Mouse (Mus musculus): Measurements from ENCODE around the gene Plekha4. TPM values are rescaled to one million over a fixed set of nuclear protein-coding genes. Genes with fewer than 3 reads are reported as not detected.

The Plekha4 gene
- polyA plus RNA-seq, 1 experiment from 2014 or later, result 0.78 TPM

DNA sequence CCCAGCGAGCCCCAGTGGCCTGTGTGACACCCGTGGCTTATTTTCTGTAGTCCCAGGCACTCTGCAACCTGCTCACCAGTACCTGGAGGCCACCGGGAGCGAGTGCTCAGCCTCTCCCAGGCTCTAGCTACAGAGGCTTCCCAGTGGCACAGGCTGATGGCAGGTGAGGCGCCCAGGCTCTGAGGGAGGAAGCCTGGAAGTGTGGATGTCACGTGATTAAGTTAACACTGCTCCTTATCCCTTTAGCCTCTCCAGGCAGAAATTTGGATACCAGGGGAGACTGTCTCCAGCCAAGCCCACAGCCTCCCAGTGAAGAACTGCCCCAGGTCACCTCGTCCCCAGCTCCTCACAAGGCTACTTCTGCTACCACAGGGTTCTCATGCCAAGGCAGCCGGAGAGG is 27.4 kb downstream of the Plekha4 start:
- Histone ChIP-seq H3K27me3 (ENCODE audit: low read depth, poor library complexity, severe bottlenecking) (no peaks in the 10 kb centered on the region), H3K27ac (replicated peaks) (no peak overlapping the region), H3K9me3 (replicated peaks) (no peaks in the 10 kb centered on the region), H3K36me3 (no peaks in the 10 kb centered on the region), H3K4me3 (no peak overlapping the region), H3K4me1 (peaks cover 7% of the 10 kb centered on the region; the same call in 1 of the 2 replicates)
- no peak for DNase-seq (ENCODE audit: low spot score)
- WGBS, result 67% methylated on average over 8 of the region's 8 CpGs

DNA sequence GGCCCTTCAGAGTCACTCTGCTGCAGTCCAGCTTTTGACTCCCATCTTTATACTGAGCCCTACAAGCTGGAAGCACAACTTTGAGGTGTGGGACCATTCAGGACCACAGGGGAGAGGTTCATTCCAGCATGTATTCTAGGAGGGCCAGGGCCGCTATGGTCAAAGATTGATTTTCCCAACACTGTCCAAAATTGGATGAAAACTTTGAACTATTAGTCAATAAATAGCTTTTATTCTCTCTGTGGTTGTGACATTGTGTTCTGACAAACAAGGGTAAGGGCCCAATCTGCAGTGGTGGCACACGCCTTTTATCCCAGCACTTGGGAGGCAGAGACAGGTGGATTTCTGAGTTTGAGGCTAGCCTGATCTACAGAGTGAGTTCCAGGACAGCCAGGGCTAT is 27.9 kb downstream of the Plekha4 start:
- Histone ChIP-seq H3K27me3 (ENCODE audit: low read depth, poor library complexity, severe bottlenecking) (no peaks in the 10 kb centered on the region), H3K27ac (replicated peaks) (no peak overlapping the region), H3K4me1 (peaks cover 7% of the 10 kb centered on the region; the same call in 1 of the 2 replicates), H3K9me3 (replicated peaks) (no peaks in the 10 kb centered on the region), H3K4me3 (no peak overlapping the region), H3K36me3 (no peaks in the 10 kb centered on the region)
- DNase-seq (ENCODE audit: low spot score), result no peak
- WGBS, result 93% methylated on average over 2 of the region's 2 CpGs

DNA sequence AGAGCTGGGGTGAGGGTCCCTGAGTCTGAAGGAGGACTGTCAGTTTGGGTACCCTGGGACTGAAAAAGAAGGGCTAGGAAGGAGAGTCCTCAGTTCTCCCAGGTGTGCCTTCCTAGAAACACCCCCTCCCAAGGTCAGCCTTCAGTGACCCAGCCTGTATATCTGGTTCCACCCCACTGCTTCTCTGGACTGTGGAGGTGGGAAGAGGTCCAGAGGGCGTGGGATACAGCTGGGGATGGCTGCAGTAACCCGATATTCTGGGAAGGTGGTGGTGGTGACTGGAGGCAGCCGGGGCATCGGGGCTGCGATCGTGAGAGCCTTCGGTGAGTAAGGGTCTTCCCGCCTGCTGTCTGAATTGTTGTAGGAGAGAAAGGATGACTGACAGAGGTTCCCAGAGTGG is 28.6 kb downstream of the Plekha4 start, which contains the start of gene Hsd17b14:
Gene Hsd17b14 (plus strand): TSS at position 150 of the 400 bp plus-strand sequence.
- Histone ChIP-seq H3K4me3 (no peak within 1 kb of the TSS), H3K27ac (replicated peaks) (no peak within 1 kb of the TSS), H3K9me3 (replicated peaks) (no peaks in the 10 kb centered on the region), H3K4me1 (peaks cover 7% of the 10 kb centered on the region; the same call in 1 of the 2 replicates), H3K36me3 (no peaks in the 10 kb centered on the region), H3K27me3 (ENCODE audit: low read depth, poor library complexity, severe bottlenecking) (no peaks in the 10 kb centered on the region)
- DNase-seq (ENCODE audit: low spot score), result no peak
- 43% methylated on average over 8 of the region's 8 CpGs for WGBS

DNA sequence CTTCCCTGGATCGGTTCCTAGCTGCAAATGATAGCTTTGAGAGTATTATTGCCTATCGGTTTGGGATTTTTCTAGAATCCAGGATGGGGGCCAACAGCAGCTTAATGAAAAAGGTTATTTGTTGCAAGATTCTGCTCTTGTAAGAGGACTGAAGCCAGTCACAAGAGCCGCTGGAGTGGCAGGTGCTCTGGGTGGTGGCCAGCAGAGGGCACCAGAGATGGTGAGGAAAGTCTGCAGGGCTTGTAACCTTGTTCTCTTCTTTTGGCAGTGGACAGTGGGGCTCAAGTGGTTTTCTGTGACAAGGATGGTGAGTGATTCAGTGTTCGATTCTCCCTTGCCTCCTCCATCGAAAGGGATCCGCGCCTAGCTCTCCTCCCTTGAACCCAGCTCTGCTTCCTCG is 29.7 kb downstream of the Plekha4 start:
- Histone ChIP-seq H3K4me3 (no peak overlapping the region), H3K9me3 (replicated peaks) (no peaks in the 10 kb centered on the region), H3K36me3 (no peaks in the 10 kb centered on the region), H3K27ac (replicated peaks) (0 out of 2 replicates have a peak overlapping the region, but pooled peaks have one; percentile 19), H3K4me1 (peaks cover 9% of the 10 kb centered on the region), H3K27me3 (ENCODE audit: low read depth, poor library complexity, severe bottlenecking) (no peaks in the 10 kb centered on the region)
- 20% methylated on average over 8 of the region's 8 CpGs for WGBS
- DNase-seq (ENCODE audit: low spot score), result peak; percentile 83

DNA sequence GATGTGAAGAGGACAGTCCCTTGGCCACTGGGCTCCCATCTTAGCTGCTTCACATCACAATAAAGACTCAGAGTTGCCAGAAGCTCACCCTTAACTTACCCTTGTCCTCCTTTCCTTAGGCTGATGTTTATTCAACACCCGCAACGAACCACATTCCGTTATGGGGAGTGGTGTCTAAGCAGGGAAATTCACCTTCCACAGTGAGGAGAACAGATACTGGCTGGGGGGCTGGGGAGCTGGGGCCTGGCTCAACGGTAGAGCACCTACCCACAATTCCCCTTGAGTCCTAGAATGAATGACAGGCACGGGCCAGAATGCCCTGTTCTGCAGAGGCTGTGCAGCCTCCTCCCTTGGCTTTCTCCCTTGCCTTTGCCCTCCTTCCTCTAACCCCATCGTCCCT is 32.8 kb downstream of the Plekha4 start:
- Histone ChIP-seq H3K27ac (replicated peaks) (no peak overlapping the region), H3K4me1 (peaks cover 23% of the 10 kb centered on the region), H3K36me3 (no peaks in the 10 kb centered on the region), H3K4me3 (no peak overlapping the region), H3K27me3 (ENCODE audit: low read depth, poor library complexity, severe bottlenecking) (no peaks in the 10 kb centered on the region), H3K9me3 (replicated peaks) (no peaks in the 10 kb centered on the region)
- WGBS, result 72% methylated on average over 6 of the region's 6 CpGs
- no peak for DNase-seq (ENCODE audit: low spot score)

DNA sequence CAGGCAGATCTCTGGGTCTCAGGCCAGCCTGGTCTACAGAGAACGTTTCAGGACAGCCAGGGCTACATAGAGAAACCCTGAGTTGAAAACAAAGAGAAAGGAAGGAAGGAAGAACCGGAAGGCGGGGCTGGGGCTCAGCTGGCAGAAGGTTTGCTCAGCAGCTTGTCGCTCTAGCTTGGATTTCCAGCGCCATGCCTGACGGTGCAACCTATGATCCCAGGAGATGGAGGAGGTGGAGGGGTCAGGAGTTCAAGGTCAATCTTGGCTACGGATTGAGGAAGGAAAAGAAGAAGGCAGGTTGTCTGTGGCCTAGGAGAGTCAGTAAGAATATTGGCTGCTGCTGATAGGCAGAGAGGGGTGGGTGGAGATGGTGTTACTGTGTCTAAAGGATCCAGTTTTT is 34.1 kb downstream of the Plekha4 start:
- no peak for DNase-seq (ENCODE audit: low spot score)
- Histone ChIP-seq H3K4me3 (no peak overlapping the region), H3K27ac (replicated peaks) (no peak overlapping the region), H3K36me3 (no peaks in the 10 kb centered on the region), H3K4me1 (peaks cover 18% of the 10 kb centered on the region), H3K27me3 (ENCODE audit: low read depth, poor library complexity, severe bottlenecking) (no peaks in the 10 kb centered on the region), H3K9me3 (replicated peaks) (no peaks in the 10 kb centered on the region)
- 85% methylated on average over 7 of the region's 7 CpGs for WGBS

DNA sequence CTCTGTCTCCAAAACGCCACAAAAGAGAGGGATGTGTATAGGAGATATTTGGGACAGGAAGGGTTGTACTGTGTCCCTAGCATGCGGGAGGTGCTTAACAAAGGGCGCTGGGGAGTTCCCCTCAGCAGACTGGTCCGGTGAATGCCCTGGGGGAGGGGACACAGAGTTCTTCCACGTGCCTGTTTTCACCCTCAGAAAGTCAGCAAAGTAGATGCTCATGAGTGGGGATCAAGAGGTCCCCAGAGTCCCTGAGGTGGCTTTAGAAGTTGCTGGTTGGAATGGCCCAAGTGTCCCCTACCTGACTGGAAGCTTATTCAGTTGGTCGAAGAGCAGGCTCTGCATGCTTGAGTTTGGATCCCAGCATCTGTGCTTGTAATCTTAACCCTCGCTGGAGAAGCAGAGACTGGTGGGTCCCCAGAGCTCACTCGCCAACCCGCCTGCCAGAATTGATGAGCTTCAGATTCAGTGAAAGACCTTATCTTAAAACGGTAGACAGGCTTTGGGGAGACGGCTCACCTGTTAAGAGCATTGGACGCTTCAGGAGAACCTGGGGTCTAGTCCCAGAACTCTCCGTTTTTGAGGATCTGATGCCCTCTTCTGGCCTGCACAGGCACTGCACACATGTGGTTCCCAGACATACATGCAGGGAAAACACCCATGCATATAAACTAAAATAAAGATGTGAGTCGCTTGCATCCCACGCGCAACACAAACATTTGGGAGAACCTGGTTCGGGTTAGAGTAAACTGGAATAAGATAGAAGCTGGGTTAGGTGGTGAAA is 34.9 kb downstream of the Plekha4 start:
- DNase-seq (ENCODE audit: low spot score), result peak; percentile 73
- Histone ChIP-seq H3K4me3 (no peak overlapping the region), H3K36me3 (no peaks in the 10 kb centered on the region), H3K9me3 (replicated peaks) (no peaks in the 10 kb centered on the region), H3K4me1 (peaks cover 17% of the 10 kb centered on the region), H3K27ac (replicated peaks) (no peak overlapping the region), H3K27me3 (ENCODE audit: low read depth, poor library complexity, severe bottlenecking) (no peaks in the 10 kb centered on the region)
- WGBS, result 34% methylated on average over 17 of the region's 17 CpGs

DNA sequence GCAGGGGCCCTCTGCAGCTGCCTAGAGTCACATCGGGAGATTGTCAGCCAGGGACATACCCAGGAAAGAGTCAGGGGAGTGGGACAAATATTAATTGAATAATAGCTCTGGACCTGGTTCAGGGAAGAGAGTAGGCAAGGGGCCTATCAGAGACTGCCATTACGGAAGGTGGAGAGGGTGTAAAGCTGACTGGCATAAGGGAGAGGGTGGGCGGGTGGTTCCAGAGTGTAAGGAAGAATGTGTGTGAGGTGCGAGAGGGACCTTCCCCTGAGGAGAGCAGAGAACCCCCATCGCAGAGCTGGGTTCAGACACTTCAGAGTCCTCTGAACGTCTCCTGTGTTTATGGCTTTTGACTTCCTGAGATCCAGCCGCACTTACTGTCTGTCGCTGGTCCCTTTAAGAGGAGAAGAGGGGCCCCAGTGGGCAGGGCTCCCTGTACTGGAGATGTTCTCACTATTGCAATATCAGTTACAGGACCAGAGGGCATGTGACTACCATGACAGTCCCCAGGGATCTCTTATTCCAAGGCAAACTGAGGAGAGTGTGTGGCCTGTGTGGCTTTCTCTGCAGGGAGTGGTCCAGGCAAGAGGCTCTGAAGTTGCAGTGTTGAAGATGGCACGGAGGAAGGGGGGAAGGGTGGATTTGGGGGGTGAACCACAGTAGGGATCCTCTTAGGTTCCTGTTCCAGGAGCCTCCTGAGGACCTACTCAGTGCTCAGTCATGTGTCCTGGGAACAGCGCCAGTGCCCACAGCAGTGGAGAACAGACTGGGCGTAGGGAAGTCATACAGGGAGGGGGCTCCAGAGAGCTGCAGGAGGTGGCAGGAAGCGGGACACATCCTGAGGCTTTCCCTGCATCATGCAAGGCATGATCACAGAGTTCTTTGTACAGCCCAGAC is 35.7 kb downstream of the Plekha4 start:
- Histone ChIP-seq H3K27ac (replicated peaks) (no peak overlapping the region), H3K4me1 (peaks cover 16% of the 10 kb centered on the region), H3K36me3 (no peaks in the 10 kb centered on the region), H3K9me3 (replicated peaks) (no peaks in the 10 kb centered on the region), H3K4me3 (no peak overlapping the region), H3K27me3 (ENCODE audit: low read depth, poor library complexity, severe bottlenecking) (no peaks in the 10 kb centered on the region)
- WGBS, result 62% methylated on average over 12 of the region's 12 CpGs
- no peak for DNase-seq (ENCODE audit: low spot score)

DNA sequence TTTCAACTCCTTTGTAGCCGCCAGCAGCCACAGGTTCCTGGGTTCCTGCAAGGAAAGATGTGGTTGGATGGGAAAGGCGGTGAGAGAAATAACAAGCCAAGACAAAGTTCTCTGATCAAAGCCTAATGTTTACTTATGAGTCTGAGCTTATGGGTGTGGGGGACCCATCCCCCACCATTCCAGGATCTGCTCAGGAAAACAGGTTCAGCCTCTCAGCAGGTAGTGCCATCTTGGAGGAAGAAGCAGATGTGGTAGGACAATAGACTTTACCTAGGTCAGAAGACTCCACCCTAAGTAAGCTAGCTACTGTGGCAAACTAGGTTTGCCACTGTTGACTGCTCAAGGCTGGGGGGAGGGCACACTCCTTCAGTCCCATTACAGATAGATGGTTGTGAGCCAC is 38.7 kb downstream of the Plekha4 start:
- 84% methylated on average over 2 of the region's 2 CpGs for WGBS
- H3K27me3 ChIP-seq (ENCODE audit: low read depth, poor library complexity, severe bottlenecking), result no peaks in the 10 kb centered on the region
- no peak overlapping the region for H3K27ac ChIP-seq (replicated peaks)
- no peaks in the 10 kb centered on the region for H3K36me3 ChIP-seq
- no peak overlapping the region for H3K4me3 ChIP-seq
- no peak for DNase-seq (ENCODE audit: low spot score)
- peaks cover 36% of the 10 kb centered on the region for H3K4me1 ChIP-seq
- no peaks in the 10 kb centered on the region for H3K9me3 ChIP-seq (replicated peaks)

DNA sequence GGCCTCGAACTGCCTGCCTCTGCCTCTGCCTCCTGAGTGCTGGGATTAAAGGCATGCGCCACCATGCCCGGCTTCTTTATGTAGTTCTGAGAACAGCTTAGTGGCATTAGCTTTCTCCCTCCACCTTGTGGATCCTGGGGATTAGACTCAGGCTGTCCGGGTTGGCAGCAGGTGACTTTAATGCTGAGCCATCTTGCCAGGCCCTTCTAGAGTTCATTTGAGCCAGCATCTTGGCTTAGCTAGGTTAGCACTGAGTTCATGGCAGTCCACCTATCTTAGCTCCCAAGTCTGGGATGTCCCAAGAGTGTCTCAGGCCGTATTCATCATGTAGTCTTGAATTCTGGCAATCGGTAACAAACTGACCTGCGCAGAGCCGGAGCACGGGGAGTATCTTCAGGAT is 39.3 kb downstream of the Plekha4 start:
- no peak for DNase-seq (ENCODE audit: low spot score)
- Histone ChIP-seq H3K27me3 (ENCODE audit: low read depth, poor library complexity, severe bottlenecking) (no peaks in the 10 kb centered on the region), H3K4me3 (no peak overlapping the region), H3K27ac (replicated peaks) (no peak overlapping the region), H3K4me1 (peaks cover 42% of the 10 kb centered on the region), H3K9me3 (replicated peaks) (no peaks in the 10 kb centered on the region), H3K36me3 (no peaks in the 10 kb centered on the region)
- 89% methylated on average over 9 of the region's 9 CpGs for WGBS

DNA sequence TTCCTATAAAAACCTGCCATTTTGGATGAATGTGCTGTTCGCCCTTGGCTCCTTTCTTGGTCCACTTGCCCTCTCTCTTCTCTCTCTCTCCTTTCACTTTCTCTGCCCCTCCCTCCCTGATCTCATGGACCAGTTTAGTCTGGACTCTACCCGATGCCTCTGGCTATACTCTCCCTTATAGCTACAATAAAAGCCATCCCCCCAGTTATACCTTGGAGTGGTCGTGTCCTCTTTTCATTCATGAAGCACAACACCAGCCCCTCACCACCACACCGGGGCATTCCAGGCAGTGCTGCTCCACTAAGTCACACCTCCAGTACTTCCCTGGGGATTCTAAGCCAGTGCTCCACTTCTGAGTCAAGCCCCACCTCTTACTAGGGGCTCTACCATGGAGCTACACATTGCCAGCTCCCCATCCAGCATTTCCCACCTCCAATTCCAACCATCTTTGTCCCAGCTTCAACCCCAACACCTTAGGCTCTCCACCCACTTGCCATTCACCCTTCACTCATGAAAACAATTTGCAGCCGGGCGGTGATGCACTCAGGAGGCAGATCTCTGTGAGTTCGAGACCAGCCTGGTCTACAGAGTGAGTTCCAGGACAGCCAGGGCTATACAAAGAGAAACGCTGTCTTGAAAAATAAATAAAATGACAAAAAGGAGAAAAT is 41.1 kb downstream of the Plekha4 start:
- Histone ChIP-seq H3K9me3 (replicated peaks) (no peaks in the 10 kb centered on the region), H3K27ac (replicated peaks) (peak overlapping the region; percentile 84), H3K27me3 (ENCODE audit: low read depth, poor library complexity, severe bottlenecking) (no peaks in the 10 kb centered on the region), H3K4me1 (peaks cover 45% of the 10 kb centered on the region), H3K36me3 (no peaks in the 10 kb centered on the region), H3K4me3 (peak overlapping the region; percentile 64)
- no peak for DNase-seq (ENCODE audit: low spot score)
- WGBS, result 78% methylated on average over 8 of the region's 8 CpGs

DNA sequence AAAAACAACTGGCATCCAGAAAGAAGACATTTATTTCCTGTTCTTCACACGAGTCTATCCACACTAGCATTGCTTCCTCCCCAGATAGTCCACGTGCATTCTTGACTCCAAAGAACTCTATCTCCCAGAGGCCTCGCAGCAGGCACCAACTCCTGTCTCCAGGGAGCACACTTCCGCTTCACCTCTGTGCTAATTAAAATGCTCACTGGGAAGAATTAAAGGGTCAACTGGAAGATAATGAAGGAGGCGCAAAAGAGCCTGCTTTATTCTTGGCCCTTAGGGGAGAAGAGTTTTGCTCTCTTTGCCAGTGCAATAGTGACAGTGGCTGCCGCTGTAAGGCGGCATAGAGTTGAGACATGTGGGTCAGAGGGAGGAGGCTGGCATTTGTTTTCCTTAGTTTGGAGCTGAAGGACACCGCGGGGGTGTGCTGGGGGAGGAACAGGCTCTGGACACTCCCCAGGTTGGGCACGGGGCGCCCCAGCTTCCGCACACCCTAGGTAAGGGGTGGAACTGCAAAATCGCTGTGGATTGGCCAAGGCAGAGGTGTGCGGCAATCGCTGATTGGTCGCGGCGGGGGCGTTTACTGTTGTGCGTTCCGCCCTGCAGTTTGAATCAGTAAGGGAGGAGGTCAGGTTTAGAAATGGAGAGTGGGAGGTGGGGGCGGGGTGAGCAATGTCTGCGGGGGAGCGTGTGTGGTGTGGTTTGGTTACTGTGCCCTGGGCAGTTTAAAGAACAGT is 41.8 kb downstream of the Plekha4 start:
- Histone ChIP-seq H3K27ac (replicated peaks) (peak overlapping the region; percentile 84), H3K4me1 (peaks cover 44% of the 10 kb centered on the region), H3K9me3 (replicated peaks) (no peaks in the 10 kb centered on the region), H3K27me3 (ENCODE audit: low read depth, poor library complexity, severe bottlenecking) (no peaks in the 10 kb centered on the region), H3K36me3 (no peaks in the 10 kb centered on the region), H3K4me3 (peak overlapping the region; percentile 64)
- 2% methylated on average over 24 of the region's 24 CpGs for WGBS
- DNase-seq (ENCODE audit: low spot score), result peak; percentile 89

Measured in midbrain, embryonic 10.5 days (tissue).